Mouse (Mus musculus) R1 (cell line): ENCODE data around the gene 1700049E17Rik2.
"Not testable (repeated sequence)": the region's sequence is repeated elsewhere in the genome, so short reads cannot be mapped to it uniquely, and the experiment has no call there.

Experiments
- DNase-seq: peaks from one replicate; pipeline ENCODE4 v3.0.0-alpha.2; 2018; ENCODE audit warnings: low read depth, low spot score

1700049E17Rik2 gene

GRCm38 (mm10) chr14:41572911-41573310, at the start of gene 1700049E17Rik2:
Gene 1700049E17Rik2, plus strand, starts transcription at chr14:41573211.
- not testable (repeated sequence) for DNase-seq

DNA sequence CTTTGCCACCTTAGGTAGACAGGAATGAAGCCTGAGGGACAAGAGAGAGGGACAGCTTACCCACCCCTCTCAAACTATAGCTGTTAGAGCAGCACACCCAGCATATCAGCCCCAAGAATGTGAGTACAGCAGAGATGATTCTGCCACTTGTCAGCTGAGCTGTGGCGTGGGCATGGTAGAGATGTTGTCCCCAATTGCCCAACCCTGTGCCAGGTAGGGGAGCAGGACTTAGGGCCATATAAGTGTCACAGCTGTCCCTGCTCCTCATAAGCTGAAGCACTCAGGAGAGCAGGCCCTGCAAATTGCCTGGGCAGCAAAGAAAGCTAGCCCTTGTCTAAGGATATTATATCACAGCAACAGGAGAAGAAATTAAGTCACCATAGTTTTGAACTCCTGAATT, 48.3 kb upstream of the 1700049E17Rik2 start:
- not testable (repeated sequence) for DNase-seq

GRCm38 (mm10) chr14:41555483-41555882, 17.5 kb upstream of the 1700049E17Rik2 start, which contains the start of gene Gm7970:
Gene Gm7970, minus strand, starts transcription at chr14:41555583.
- DNase-seq: not testable (repeated sequence)

DNA sequence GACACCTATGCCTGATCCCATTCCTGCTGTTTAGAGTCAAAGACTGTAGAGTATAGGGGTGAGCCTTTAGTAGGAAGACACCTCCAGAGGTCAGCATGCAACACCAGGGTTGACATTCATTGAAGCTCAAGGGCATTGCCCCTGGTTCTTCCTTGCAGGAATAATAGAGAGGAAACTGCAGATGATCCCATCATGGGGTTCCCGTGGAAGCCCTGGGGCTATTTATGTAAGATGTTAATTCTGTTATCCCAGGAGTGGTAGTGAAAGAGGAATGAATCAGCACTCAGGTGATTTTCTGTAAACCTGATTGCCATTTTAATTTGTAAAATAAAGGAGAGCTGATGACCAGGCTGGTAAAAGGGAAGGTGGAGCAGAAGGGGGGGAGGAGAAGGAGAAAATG, 13.3 kb downstream of the 1700049E17Rik2 start:
- DNase-seq: peak; percentile 88

DNA sequence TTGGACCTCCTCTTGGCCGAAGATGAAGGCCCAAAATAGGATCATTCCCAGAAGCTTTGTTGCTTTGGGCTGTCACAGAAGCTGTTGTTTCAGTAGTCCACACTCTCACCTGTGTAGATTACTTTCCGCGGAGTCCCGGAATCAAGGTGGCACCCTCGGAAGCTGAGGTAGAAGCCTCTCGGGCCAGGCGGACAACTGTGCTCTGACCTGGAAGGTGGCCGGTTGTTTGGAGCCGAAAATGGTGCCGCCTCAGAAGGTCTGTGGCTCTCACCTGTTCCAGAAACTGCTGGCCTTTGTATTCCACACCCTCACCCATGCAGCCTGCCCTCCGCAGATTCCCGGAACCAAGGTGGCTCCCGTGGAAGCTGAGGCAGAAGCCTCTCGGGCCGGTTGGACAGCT, 27.9 kb downstream of the 1700049E17Rik2 start:
- not testable (repeated sequence) for DNase-seq

- not testable (repeated sequence) for DNase-seq
These were observed 37.7 kb downstream of the 1700049E17Rik2 start for GRCm38 (mm10) chr14:41610690-41611089.

GRCm38 (mm10) chr14:41622535-41622934, 49.5 kb downstream of the 1700049E17Rik2 start:
- DNase-seq: not testable (repeated sequence)

DNA sequence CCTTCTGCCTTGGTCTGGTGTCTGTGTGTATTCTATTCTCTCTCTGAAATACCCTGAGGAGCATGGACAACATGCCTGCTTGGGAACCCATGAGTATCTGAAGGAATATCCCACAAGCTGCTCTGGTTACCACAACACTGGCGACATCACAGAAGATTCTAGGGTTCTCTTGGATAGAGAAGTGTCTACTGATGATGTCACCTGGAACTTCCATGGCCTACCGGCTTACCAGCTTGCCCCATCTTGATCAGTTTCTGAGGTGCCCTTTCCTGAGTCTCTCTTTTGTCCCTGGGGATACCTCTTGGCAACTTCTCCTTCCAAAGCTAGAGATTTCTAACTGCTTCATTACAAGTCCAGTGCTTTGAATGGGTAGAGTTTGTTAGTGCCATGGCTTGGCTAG, 51.5 kb downstream of the 1700049E17Rik2 start, which contains the start of gene Gm3072:
Gm3072 (minus strand) TSS at position 101 of the 400 bp plus-strand sequence.
- not testable (repeated sequence) for DNase-seq

DNA sequence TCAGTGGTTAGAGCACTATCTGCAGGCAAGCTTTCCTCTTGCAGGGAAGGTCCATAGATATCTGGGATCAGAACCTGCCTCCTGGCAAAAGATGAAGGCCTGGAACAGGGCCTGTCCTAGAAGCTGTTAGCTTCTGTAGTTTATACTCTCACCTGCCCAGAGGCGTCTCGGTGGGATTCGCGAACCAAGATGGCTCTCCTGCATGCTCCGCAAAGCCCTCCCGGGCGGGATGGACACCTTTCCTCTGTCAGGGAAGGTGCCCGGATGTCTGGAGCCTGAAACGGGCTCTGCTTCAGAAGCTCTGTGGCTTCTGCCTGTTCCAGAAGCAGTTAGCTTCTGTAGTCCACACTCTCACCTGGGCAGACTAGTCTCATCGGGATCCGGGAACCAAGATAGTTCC, 57.1 kb downstream of the 1700049E17Rik2 start:
- not testable (repeated sequence) for DNase-seq
